Mouse (Mus musculus): ENCODE measurements around the gene Epha10.

Epha10 gene

DNA sequence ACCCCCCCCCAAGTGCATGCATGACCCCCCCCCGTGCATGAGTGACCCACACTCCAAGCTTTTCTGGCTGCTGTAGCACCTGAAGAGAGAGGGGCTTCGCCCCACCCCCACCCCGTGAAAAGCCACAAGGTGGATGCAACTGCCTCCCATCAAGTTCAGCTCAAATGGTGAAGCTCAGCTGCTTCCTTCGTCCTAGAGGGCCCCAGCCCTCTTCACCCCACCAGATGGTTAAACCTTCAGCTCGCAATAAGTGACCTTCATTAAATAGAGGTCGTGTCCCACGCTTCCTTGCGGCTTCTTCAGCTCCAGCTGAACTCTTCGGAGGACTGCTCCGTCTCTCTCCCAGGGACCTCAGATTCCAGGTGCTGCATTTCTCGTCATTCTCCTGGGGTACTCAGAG is at the start of gene Epha10:
Epha10 (plus strand) TSS at position 301 of the 400 bp plus-strand sequence.
- no peak for DNase-seq

DNA sequence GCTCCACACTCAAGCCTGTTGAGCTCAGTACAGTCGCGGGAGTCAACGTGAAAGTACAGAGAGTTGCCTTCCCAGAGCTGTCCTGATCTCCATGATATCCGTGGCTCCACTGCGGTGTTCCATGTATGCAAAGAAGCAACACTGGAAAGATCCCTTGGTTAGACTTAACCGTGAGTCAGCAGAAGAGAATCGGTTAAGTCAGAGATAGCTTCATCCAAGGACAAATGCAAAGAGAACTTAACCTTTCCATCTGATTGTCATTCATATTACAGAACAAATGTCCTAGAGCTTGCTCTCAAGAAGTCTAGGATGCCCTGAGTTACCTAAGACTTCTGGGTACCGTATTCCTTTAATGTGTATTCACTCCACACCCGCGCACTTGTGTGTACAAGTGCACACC is 47.9 kb upstream of the Epha10 start:
- DNase-seq, result no peak

DNA sequence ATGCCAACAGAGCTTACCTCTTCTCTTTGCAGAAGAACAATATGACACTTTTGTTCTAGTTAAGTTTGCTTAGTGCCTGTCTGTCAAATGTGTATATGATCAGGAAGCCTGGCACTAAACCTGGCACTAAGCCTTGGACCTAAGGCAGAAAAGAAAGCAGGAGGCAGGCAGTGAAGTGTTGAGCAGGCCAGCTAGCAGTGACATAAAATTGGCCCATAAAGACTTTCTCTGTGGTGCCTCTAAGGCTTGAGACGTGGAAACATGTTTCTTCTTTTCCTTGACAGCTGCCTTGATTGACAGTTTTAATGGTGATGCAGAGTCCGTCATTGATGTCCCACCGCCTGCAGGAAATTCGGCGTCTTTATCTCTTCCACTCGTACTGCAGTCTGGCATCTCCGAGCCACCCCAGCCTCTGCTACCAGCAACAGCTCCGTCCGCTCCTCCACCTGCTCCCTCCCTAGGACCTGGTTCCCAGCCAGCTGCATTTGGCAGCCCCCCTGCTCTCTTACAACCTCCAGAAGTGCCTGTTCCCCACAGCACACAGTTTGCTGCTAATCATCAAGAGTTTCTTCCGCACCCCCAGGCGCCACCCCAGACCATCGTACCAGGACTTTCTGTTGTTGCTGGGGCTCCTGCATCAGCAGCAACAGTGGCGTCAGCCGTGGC is 42.5 kb upstream of the Epha10 start:
- DNase-seq, result peak in 1 of 2 experiments; percentile 25

DNA sequence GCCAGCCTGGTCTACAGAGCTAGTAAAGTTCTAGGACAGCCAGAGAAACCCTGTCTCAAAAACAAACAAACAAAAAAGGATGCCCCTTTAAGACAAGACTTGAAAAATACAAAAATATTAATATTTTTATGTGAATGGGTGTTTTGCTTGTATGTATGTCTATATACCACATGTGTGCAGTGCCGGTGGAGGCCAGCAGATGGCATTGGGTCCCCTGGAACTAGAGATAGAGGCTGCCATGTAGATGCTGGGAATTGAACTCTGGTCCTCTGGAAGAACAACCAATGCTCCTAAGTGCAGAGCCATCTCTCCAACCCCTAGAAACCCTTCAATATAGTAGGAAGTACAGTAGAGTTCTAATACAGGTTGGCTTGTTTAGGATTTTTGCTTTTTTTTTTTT is 39.7 kb upstream of the Epha10 start:
- DNase-seq, result no peak

GRCm38 (mm10) chr4:124843493-124843892 is 37.2 kb upstream of the Epha10 start:
- peak; percentile 49 to 51 for DNase-seq

DNA sequence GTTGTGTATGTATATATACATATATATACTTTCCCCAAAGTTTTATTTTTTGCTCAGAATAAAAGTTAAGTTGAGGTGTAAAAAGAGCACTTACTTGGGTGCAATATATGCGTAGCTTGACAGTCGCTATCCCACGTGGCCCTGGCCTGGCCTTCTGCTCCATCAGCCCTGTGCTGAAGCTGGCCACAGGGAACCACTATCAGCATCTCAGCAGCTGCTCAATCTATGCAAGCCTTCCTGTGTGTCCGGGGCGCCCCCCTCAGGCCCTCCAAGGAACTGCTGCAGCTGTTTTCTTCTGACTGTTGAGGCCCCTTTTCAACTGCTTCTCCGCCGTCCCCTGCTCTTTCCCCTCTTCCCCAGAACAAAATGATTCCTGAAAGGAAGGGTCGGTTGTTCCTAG is 33.1 kb upstream of the Epha10 start:
- peak; percentile 88 to 89 for DNase-seq

DNA sequence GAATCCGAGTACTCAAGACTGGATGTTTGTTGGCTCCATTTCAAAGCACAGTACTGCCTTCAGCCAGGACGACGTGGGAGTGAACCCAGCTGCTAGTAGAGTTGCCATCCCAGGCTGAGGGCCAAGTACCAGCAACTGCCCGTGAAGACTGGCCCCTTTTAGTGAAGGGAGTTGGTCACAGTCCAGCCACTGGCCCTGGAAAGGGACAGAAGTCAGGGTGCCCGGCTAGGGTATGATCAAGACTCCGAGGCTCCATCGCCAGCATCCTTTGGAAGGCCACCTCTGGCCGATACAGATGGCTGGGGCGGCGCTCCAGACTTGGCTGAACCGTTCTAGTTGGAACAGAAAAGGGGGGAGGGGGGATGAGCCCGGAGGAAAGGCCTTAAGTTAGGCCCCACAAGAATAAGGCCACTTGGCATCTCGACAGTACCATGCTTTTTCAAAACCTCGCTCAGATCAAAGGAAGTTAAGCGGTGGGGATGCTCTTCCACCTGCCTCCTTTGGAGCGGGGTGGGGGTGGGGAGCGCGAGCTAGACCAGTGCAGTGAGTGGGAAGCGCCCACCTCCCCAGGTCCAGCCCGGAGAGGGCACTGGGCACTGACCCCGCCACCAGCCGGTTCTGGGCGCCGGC is 31.0 kb upstream of the Epha10 start:
- DNase-seq, result peak; percentile 36 to 51

DNA sequence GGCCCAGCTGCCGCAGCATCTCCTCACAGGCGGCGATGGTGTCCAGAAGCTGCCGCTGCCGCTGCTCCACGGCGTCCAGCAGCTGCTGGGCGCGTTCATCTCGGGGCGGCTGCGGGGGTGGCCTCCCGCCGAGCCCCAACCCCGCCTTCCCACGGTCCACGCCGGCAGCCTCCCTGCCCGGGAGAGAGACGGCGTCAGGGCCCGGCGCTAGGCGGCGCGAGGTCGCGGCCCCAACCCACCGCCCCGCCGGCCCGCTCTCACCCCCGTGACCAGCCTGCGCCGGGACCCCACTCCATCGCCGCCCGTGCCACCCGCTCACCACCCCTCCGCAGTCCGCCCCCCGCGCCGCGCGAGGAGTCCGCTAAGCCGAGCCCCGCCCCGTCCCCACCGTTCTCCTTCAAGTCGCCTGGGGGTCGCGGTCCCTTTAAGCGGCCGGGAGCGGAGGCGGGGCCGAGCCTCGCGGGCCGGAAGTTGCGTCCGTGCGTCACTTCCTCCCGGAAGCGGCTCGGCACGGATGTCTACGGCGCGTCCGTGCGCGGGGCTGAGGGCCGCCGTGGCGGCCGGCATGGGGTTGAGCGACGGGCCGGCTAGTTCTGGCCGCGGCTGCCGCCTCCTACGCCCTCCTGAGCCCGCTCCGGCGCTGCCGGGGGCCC is 30.3 kb upstream of the Epha10 start, which contains the start of gene Yrdc:
Yrdc (plus strand) TSS at position 419 of the 653 bp plus-strand sequence.
- peak; percentile 93 to 95 for DNase-seq

- DNase-seq, result peak; percentile 67 to 78
These were observed 29.6 kb upstream of the Epha10 start, which contains the start of gene 1110065P20Rik for GRCm38 (mm10) chr4:124850933-124851658. Gene 1110065P20Rik (minus strand): TSS chr4:124851196.

DNA sequence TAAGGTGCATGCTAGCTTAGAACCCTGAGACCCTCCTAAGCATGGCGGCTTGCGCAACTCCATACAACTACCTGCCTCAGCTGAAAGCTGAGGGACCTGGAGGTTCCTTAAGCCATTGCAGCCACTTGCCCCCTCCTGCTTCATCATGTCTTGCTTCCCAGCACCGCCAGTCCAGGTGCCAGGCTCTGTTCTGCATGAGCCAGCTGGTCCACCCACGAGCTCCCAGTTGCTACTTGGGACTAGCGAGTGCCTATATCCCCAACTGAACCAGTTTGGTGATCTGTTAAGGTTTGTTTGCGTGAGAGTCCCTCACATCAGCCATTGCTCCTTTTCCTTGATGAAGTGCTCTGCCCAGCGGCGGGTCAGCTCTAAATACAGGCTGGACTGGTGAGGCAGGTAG is 24.4 kb upstream of the Epha10 start:
- DNase-seq, result no peak

DNA sequence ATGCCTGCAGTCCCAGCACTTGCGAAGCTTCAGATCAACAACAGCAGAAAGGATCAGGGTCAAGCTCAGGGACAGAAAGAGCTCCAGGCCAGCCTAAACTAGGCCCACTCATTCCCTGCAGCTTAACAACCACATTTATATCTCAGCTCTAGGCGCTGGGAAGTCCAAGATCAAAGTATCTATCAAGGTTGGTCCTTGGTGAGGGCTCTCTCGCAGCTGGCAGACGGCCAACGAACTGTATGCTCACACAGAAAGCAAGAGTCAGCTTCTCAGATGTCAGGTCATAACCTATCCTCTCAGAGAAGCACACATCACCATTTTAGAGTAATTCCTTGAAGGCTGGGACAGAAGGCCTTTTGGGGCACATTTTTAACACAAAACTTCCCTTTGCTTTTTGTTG is 22.3 kb upstream of the Epha10 start:
- DNase-seq, result no peak

DNA sequence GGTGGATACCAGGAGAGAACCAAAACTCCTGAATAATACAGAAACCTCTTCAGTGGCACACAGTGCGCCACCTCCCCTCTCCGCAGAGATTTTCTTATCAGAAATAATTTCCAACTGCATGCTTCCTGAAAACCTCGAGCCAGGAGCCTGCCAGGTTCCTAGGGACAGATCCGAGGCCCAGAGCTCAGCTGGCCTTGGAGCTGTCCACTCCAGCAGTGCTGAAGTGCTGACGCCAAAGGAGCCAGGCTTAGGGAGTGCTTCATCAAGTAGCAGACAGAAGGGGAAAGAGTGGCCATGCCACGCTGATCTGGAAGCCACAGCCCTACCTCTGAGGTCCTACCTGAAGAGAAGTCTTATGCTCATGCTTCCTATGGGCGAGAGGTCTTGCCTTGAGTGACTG is 20.3 kb upstream of the Epha10 start:
- DNase-seq, result no peak

- DNase-seq, result peak; percentile 31 to 34
These were observed 19.2 kb upstream of the Epha10 start, which contains the start of gene Maneal for GRCm38 (mm10) chr4:124861283-124862188. Gene Maneal (minus strand): TSS chr4:124862171.

DNA sequence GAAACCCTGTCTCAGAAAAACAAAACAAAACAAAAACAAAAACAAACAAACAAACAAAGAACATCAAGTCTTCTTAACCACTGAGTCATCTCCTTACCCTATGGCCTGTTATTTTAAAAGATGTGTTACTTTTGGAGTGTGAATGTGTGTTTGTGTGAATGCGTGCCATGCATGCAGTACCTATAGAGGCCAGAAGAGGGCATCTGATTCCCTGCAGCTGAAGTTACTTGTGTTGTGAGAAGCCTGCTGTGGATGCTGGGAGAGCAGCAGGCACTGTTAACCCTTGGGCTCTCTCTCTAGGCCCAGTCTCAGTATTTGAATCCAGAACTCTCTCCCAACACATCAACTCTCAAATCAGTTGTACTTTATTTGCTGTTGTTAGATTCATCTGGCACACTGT is 8.0 kb upstream of the Epha10 start:
- no peak for DNase-seq

DNA sequence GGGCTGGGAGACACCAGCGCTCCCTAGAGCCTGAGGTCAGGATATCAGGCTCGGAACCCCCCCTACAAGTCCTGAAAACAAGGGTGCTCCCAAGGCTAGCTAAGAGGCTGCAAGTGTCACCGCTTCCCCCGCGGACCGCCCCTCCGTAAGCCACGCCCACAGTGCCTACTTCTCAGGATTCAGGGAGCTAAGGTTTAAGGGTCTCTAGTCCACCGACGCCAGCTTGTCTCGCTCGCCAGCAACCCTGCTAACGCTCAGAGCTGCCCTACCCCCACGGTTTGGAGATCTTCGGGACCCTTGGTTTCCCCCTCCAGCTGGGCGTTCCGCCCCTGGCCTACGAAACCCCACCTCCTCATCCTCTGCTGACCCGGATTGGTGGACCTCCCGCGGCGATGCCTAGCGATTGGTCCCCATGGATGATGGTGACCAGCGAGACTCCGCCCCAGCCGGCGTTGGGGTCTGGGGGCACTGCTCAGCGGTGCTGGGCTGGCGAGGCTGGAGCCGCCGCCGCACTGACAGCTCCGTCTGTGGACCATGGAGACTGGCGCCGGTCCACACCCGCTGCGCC is 726 bp downstream of the Epha10 start:
- peak; percentile 57 to 69 for DNase-seq

DNA sequence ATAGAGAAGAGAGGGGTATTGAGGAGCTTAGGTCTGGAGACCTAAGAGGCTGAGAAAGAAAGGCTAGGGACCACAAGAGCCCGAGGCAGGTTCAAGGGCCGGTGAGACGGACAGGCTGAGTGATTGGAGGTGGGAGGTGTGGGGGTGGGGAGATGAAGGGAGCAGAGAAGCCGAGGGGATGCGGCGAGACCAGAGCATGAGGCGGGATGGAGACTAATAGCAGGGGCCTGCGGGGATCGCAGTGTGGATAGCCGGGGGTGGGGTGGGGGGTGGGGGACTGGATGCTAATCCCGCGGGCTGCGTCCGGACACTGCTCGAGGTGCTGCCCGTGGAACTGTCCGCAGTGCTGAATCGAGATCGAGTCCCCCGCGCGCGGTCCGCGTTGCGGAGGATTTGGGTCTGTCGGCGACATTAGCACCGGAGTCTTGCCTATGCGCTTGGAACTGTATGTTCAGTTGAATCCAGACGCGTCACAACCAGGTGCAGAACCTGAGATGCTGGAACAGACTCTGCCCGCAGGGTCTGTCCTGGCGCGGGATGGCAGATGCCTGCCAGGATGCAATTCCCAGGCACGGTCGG is 1.5 kb downstream of the Epha10 start:
- peak in 1 of 2 experiments; percentile 16 for DNase-seq

DNA sequence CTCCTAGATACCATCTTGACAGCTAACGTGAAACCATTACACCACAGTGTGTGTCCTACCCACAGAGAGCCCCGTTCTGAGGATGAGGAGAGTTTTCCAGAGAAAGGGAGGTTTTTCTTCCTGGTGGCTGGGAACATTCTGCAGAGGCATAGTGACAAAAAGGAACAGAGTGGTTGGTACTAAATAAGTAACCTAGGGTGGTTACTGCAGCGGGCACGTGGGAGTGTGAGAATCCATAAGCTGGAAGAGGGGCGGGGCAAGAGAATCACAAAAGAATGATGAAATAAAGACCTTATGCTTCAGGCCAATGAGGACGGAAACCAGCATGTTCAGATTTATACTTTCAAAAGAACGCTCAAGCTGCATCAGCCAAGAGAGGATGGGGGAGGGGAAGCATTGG is 8.0 kb downstream of the Epha10 start:
- no peak for DNase-seq

DNA sequence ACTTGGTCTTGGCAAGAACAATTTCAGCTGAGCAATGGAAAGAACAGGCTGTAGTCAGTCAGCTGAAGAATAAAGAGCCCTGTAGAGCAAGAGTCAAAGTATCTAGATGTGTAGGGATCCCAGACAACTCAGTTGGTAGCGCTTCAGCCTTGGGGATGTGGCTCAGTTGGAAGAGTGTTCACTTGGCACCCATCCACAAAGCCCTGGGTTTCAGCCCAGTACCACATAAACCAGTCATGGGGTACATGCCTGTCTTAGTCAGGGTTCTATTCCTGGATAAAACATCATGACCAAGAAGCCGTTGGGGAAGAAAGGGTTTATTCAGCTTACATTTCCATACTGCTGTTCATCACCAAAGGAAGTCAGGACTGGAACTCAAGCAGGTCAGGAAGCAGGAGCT is 9.2 kb downstream of the Epha10 start:
- no peak for DNase-seq

GRCm38 (mm10) chr4:124890831-124891230 is 10.1 kb downstream of the Epha10 start:
- no peak for DNase-seq

- DNase-seq, result no peak
These were observed 13.1 kb downstream of the Epha10 start for GRCm38 (mm10) chr4:124893769-124894168.

Measured in cerebellum, postnatal 36 days (tissue).